Mouse (Mus musculus) myocyte (in vitro differentiated cells): Measurements from ENCODE around the gene Tmc2. TPM values are rescaled to one million over a fixed set of nuclear protein-coding genes. Genes with fewer than 3 reads are reported as not detected.
A peak's percentile ranks its signal among the peaks of the same experiment; 100 is the strongest.

ENCODE experiments used
- H3K27me3 ChIP-seq: one replicate; pipeline ENCODE4 v1.6.1; 2011; ENCODE audit not compliant: control insufficient read depth, insufficient read depth, insufficient read length
- H3K36me3 ChIP-seq: one replicate; pipeline ENCODE4 v1.6.1; 2011; ENCODE audit not compliant: control insufficient read depth, insufficient read depth
- H3K4me2 ChIP-seq: one replicate; pipeline ENCODE4 v1.6.1; 2011; ENCODE audit warnings: low read depth, control low read depth
- H3K4me3 ChIP-seq: one replicate; pipeline ENCODE4 v1.5.1; 2011; ENCODE audit warnings: mild to moderate bottlenecking, control low read depth, moderate library complexity
- H3K79me2 ChIP-seq: one replicate; pipeline ENCODE4 v1.6.1; 2011; ENCODE audit not compliant: control insufficient read depth, insufficient read depth
- H3ac ChIP-seq: one replicate; pipeline ENCODE4 v1.6.1; 2011; ENCODE audit not compliant: control insufficient read depth, insufficient read length
- CEBPB ChIP-seq: IDR thresholded peaks from 2 replicates; pipeline ENCODE4 v1.6.1; 2011; ENCODE audit warnings: mild to moderate bottlenecking, moderate library complexity; ENCODE audit not compliant: poor library complexity, insufficient read depth, severe bottlenecking
- E2F4 ChIP-seq: IDR thresholded peaks from one replicate; pipeline ENCODE4 v1.6.1; 2011; ENCODE audit warnings: mild to moderate bottlenecking, control low read depth, moderate library complexity; ENCODE audit not compliant: insufficient read depth
- MAX ChIP-seq: IDR thresholded peaks from one replicate; pipeline ENCODE4 v1.6.1; 2011; ENCODE audit warnings: low read depth, mild to moderate bottlenecking, control low read depth
- MYOD1 ChIP-seq, 3 experiments: IDR thresholded peaks; one replicate each; pipeline ENCODE4 v1.6.1; 2011; ENCODE audit warnings: control low read depth in 2 of 3, low read depth in 2 of 3, mild to moderate bottlenecking in 2 of 3, moderate library complexity in 1 of 3; ENCODE audit not compliant: insufficient read length in 2 of 3, control insufficient read depth in 1 of 3
- MYOG ChIP-seq, 3 experiments: IDR thresholded peaks; one replicate each; pipeline ENCODE4 v1.6.1; 2011; ENCODE audit warnings: control low read depth in 2 of 3, low read depth in 2 of 3, mild to moderate bottlenecking in 2 of 3; ENCODE audit not compliant: insufficient read length in 2 of 3, control insufficient read depth in 1 of 3, insufficient read depth in 1 of 3
- POLR2A ChIP-seq: IDR thresholded peaks from one replicate; pipeline ENCODE4 v1.6.1; 2011; ENCODE audit warnings: low read depth, mild to moderate bottlenecking, control low read depth, moderate library complexity; ENCODE audit not compliant: insufficient read length
- POLR2AphosphoS2 ChIP-seq: IDR thresholded peaks from one replicate; pipeline ENCODE4 v1.6.1; 2011; ENCODE audit warnings: low read depth, control low read depth; ENCODE audit not compliant: insufficient read length
- REST ChIP-seq: IDR thresholded peaks from one replicate; pipeline ENCODE4 v1.6.1; 2011; ENCODE audit warnings: mild to moderate bottlenecking, control low read depth, moderate library complexity; ENCODE audit not compliant: insufficient read depth, insufficient read length
- SRF ChIP-seq: IDR thresholded peaks from one replicate; pipeline ENCODE4 v1.6.1; 2011; ENCODE audit warnings: low read depth; ENCODE audit not compliant: control insufficient read depth, insufficient read length
- TCF12 ChIP-seq: IDR thresholded peaks from one replicate; pipeline ENCODE4 v1.6.1; 2011; ENCODE audit warnings: mild to moderate bottlenecking, control low read depth; ENCODE audit not compliant: poor library complexity, insufficient read depth, severe bottlenecking
- TCF3 ChIP-seq: IDR thresholded peaks from one replicate; pipeline ENCODE4 v1.6.1; 2011; ENCODE audit warnings: low read depth, control low read depth; ENCODE audit not compliant: insufficient read length
- USF1 ChIP-seq: IDR thresholded peaks from one replicate; pipeline ENCODE4 v1.6.1; 2011; ENCODE audit warnings: low read depth, mild to moderate bottlenecking, control low read depth, moderate library complexity
- polyA plus RNA-seq: library from polyadenylated mRNA; unstranded; fragments of >200 nt; fragmentation: generic; extraction: Trizol; gene quantifications from one replicate; pipeline ENCODE4 v1.2.1, GENCODE M21; 2012; ENCODE audit warnings: missing spikeins

The Tmc2 gene
- polyA plus RNA-seq, 1 experiment: not detected

DNA sequence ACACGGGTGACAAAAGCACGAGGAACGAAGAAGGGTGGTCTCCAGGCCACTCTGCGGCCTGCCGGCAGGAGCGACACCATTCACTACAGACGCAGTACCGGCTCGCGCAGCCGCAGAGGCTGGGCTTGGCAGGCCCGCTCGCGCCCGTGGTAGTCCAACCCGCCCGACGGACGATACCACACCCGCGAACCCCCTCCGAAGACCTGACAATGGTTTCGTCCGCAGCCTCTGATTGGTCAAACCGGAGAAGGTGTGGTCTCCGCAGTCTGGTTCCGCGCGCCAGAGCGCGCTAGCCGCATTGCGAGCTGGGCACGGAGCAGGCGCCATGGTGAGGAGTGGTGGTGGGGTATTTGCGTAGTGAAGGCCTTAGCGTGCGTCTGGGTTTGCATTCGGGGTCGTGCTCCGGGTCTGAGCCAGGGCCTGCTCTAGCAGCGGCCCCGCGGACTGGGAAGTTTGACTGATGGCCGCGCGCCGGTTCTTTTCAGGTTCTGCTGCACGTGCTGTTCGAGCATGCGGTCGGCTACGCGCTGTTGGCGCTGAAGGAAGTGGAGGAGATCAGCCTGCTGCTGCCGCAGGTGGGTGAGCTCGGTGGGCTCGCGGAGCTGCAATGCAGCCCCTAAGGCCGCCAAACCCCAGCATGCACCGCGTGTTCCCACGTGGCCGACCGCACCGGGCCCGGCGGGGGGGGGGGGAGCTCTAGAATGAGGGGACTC, 79.3 kb downstream of the Tmc2 start, which contains the start of gene Nop56:
TSS of gene Nop56 (plus strand) at position 282 of the 713 bp plus-strand sequence.
- TF ChIP-seq POLR2AphosphoS2 (peak; percentile 98), MAX (peak; percentile 47), MYOG (IDR thresholded peaks at IDR 0.05; ENCODE audit: control insufficient read depth in 1 of 3, insufficient read depth in 1 of 3, insufficient read length in 2 of 3, low read depth in 2 of 3) (peak in 1 of 3 experiments; percentile 10), USF1 (peak; percentile 55), E2F4 (peak; percentile 77), SRF (peak; percentile 32), POLR2A (peak; percentile 97), TCF3 (no peak), MYOD1 (IDR thresholded peaks at IDR 0.05; ENCODE audit: control insufficient read depth in 1 of 3, insufficient read length in 2 of 3, low read depth in 2 of 3) (no peak), REST (peak; percentile 62), CEBPB (no peak)
- H3ac ChIP-seq: peak within 1 kb of the TSS; percentile 71

DNA sequence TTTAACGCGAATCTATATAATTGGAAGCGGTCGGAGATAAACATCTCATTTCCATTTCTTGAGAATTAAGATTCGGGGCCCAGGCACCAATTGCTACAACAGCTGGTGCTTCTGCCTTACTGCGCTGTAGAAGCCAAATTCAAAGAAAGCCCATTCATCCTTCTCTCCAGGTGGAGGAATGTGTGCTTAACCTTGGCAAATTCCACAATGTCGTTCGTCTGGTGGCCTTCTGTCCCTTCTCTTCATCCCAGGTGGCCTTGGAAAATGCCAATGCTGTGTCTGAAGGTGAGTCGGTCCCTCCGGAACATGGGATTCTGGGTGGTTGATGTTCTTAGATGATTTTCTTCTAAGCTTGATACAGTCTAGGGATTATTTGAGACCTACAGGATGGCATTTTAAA, 79.9 kb downstream of the Tmc2 start:
- peak overlapping the region; percentile 98 for H3K4me3 ChIP-seq
- peak overlapping the region; percentile 94 for H3K4me2 ChIP-seq
- TF ChIP-seq POLR2A (no peak), TCF3 (no peak), REST (no peak), MAX (no peak), TCF12 (no peak), E2F4 (no peak), USF1 (no peak), POLR2AphosphoS2 (no peak), MYOD1 (IDR thresholded peaks at IDR 0.05; ENCODE audit: control insufficient read depth in 1 of 3, insufficient read length in 2 of 3, low read depth in 2 of 3) (no peak), MYOG (IDR thresholded peaks at IDR 0.05; ENCODE audit: control insufficient read depth in 1 of 3, insufficient read depth in 1 of 3, insufficient read length in 2 of 3, low read depth in 2 of 3) (no peak), CEBPB (no peak), SRF (no peak)
- no peaks in the 10 kb centered on the region for H3K27me3 ChIP-seq
- peaks cover 37% of the 10 kb centered on the region for H3K79me2 ChIP-seq
- peaks cover 30% of the 10 kb centered on the region for H3K36me3 ChIP-seq
- H3ac ChIP-seq: peak overlapping the region; percentile 71

More for the DNA sequence above, 79.3 kb downstream of the Tmc2 start, which contains the start of gene Nop56:
- peaks cover 25% of the 10 kb centered on the region for H3K36me3 ChIP-seq
- H3K4me2 ChIP-seq: peak within 1 kb of the TSS; percentile 94
- peak within 1 kb of the TSS; percentile 98 for H3K4me3 ChIP-seq
- H3K79me2 ChIP-seq: peaks cover 37% of the 10 kb centered on the region
- H3K27me3 ChIP-seq: no peaks in the 10 kb centered on the region

DNA sequence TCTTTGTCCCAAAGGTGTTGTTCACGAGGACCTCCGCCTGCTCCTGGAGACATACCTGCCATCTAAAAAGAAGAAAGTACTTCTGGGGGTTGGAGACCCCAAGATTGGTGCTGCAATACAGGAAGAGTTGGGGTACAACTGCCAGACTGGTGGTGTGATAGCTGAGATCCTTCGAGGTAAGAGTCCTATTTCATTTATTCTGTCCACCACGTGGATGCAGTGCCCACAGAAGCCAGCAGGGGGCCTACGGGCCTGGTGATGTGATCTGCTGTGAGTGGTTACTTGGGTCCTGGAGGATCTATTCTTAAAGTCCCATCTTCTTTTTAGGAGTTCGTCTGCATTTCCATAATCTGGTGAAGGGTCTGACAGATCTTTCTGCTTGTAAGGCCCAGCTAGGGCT, 80.7 kb downstream of the Tmc2 start:
- peaks cover 33% of the 10 kb centered on the region for H3K36me3 ChIP-seq
- no peaks in the 10 kb centered on the region for H3K27me3 ChIP-seq
- TF ChIP-seq POLR2AphosphoS2 (no peak), SRF (no peak), CEBPB (no peak), TCF12 (no peak), MYOG (IDR thresholded peaks at IDR 0.05; ENCODE audit: control insufficient read depth in 1 of 3, insufficient read depth in 1 of 3, insufficient read length in 2 of 3, low read depth in 2 of 3) (no peak), MYOD1 (IDR thresholded peaks at IDR 0.05; ENCODE audit: control insufficient read depth in 1 of 3, insufficient read length in 2 of 3, low read depth in 2 of 3) (no peak), USF1 (peak; percentile 41), POLR2A (no peak), E2F4 (no peak), REST (no peak), MAX (peak; percentile 80), TCF3 (no peak)

DNA sequence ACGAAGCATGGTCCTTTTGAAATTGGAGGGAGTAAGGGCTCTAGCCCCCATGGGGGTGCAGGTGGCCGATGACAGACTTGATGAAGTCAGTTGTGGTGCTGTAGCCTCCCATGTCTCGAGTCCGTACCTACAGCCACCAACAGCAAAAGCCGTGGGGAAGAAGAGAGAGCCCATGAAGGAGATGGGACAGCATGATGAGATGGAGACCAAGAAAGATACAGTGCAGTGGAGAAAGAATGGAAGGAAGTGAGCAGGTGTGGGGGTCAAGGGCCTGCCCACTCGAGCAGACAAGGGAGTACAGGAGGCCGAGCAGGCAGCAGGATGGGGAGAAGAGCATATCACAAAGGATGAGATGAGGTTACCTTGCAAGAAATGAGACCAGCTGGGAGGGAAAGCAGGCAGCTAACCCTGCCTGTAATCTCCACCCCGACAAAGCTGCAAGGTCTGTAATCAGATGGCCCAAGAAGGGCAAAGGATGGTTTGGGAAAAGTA, 84.7 kb downstream of the Tmc2 start:
- Histone ChIP-seq H3K79me2 (peaks cover 53% of the 10 kb centered on the region), H3K4me3 (no peak overlapping the region), H3K4me2 (no peak overlapping the region), H3K27me3 (no peaks in the 10 kb centered on the region), H3ac (no peak overlapping the region), H3K36me3 (peaks cover 39% of the 10 kb centered on the region)
- TF ChIP-seq POLR2AphosphoS2: peak; percentile 82
- no peak for TF ChIP-seq USF1
- no peak for TF ChIP-seq REST
- no peak for TF ChIP-seq TCF3

More for the DNA sequence above, 80.7 kb downstream of the Tmc2 start:
- H3ac ChIP-seq: no peak overlapping the region
- H3K4me3 ChIP-seq: peak overlapping the region; percentile 98
- H3K79me2 ChIP-seq: peaks cover 37% of the 10 kb centered on the region
- peak overlapping the region; percentile 94 for H3K4me2 ChIP-seq

DNA sequence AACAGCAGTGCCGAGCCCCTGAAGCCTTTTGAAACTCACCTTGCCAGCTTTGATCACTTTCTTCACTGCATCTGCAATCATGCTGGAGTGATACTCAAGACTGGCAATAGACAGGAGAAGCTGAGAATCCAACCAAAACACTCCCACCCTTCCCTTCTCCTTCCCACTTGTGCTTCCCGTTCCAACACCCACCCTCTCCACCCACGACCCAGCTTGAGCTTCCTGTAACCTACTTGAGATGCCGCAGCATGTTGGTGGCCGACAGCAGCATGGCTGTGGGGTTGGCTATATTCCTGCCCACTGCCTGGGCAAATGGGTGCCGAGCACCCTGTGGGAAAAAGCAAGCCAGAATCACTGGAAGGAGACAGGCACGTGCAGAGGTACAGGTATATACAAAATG, 85.2 kb downstream of the Tmc2 start:
- peaks cover 39% of the 10 kb centered on the region for H3K36me3 ChIP-seq
- H3K4me3 ChIP-seq: no peak overlapping the region
- TF ChIP-seq MAX (no peak), TCF12 (no peak), E2F4 (no peak), POLR2AphosphoS2 (peak; percentile 53), TCF3 (no peak)
- H3K79me2 ChIP-seq: peaks cover 53% of the 10 kb centered on the region
- no peak overlapping the region for H3K4me2 ChIP-seq
- no peaks in the 10 kb centered on the region for H3K27me3 ChIP-seq
- H3ac ChIP-seq: no peak overlapping the region
